Mouse (Mus musculus) cerebellum, adult 9-11 months (tissue): Measurements from ENCODE around the gene Rabac1.

Experiments
- DNase-seq: peaks from one replicate; pipeline ENCODE4 v3.0.0; 2022

The Rabac1 gene

DNA sequence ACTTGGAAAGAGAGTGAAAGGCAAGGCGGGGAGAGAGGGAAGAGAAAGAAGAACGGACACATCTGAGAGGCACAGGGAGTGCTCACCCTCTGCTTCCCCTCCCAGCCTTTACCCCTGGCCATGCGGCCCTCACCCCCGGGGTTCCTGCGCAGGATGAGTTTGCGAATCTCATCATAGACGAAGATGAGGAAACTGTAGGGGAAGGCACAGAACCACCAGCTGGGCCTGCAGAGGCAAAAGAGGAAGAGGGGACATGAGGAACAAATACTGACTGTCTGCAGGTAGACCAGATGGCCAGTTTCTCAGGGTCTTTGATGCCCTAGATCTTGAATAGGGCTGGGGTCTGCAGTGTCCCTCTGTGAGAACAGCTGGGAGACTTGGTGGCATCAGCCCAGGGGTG, 6.2 kb upstream of the Rabac1 start:
- DNase-seq, result no peak

DNA sequence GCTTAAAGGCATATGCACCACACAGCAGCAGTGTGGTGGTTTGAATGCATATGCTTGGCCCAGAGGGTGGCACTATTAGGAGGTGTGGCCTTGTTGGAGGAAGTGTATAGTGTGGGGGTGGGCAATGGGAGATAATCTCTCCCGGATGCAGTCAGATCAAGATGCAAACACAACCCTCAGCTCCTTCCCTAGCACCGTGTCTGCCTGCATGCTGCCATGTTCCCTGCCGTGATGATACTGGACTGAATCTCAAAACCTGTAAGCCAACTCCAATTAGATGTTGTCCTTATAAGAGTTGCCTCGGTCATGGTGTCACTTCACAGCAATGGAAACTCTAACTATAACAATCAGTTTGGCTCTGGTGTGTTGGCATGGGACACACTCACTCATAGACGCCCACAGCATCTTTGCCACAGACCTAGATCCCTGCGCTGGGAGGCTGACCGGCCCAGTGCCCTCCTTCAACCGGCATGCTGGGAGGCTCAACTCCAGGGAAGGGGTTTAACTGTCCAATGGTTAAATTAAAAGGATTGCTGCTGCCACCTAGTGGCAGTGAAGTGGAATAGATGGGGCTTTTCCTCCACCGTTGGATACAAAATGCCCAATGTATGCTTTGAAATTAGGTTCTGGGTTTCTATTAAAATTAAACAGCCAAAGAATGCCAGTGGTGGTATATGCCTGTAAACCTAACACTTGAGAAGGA, 2.5 kb upstream of the Rabac1 start:
- DNase-seq, result peak; percentile 67

DNA sequence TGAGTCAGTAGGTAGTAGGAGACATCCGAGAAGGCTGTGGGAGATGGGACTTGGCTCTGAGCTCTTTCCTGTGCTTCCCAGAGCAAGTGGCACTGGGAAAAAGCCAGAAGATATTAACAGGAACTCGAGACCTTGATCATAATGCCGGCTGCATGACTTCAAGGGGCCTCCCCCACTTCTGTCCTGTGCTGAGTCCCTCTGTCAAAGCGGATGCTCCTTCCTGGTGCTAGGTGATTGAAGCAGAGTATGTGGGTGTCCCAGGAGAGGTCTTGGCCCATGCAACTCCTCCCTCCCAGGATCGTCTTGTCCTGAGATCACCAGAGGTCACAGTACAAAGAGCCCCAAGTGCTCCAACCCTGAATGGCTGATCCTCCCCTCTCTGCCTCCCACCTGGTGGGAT, 1.3 kb upstream of the Rabac1 start:
- DNase-seq, result peak; percentile 70

DNA sequence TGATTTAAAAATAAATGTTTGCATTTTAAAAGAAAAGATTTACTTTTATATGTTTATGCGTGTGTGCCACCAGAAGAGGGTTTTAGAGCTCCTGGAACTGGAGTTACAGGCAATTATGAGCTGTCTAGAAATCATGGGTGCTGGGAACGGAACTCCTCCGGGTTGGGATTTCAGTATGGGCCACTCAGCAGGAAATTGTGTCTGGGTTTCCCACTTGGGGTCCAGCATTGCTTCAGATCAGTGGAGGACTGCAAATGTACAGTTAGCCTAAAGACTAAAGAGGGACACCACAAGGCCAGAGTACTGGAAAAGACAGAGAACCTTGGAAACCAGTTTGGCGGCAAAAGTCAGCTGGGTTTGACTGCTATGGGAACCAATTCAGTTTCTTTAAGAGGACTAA, 654 bp upstream of the Rabac1 start:
- peak; percentile 66 for DNase-seq

DNA sequence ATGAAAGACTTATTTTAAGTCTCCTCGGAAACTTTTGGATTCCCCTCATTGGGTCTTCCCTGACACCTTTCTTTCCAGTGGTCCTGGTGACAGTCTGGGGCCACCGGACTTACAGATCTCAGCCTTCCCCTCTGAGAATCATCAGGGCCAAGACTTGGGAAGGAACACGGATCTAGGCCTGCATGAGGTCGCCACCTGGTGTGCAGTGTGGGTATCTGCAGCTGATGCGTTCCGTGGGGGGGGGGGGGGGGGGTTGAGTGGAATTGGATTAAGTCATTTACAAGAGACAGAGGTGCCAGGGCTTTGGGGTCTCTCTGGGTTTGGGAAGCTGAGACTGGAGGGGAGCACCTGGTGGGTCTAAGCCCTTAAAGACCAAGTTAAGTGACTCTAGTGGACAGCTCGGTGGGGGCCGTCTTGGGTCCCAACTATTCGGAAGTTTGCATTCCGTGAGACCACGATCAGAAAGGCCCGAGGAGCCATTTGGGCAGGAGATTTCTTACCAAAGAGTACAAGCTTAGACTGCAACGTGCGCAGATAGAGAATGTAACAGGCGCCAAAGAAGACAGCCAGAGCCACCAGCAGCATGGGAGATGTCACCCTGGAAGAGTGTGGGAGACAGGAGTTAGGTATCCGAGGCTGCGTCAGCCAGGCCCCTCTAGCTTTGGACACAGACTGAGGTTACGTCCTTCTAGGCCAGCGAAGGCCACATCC, 1.1 kb downstream of the Rabac1 start:
- no peak for DNase-seq

DNA sequence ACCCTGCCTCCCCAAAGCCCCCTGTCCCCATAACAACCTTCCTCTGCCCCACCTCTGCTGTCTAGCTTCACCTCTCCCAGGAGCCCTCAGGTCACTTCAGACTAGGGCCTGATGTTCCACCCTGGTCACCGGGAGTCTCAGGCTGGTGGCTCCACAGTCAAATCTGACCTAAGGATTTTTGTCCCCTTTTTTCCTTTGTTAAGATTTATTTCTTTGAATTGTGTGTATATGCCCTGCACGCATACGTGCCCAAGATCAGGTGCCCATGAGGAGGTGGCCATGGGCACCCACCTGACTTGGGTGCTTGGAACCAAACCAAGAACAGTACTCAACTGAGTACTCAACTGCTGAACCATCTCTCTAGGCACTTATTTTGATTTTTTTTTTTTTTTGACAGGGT, 2.2 kb downstream of the Rabac1 start:
- DNase-seq, result peak; percentile 59

DNA sequence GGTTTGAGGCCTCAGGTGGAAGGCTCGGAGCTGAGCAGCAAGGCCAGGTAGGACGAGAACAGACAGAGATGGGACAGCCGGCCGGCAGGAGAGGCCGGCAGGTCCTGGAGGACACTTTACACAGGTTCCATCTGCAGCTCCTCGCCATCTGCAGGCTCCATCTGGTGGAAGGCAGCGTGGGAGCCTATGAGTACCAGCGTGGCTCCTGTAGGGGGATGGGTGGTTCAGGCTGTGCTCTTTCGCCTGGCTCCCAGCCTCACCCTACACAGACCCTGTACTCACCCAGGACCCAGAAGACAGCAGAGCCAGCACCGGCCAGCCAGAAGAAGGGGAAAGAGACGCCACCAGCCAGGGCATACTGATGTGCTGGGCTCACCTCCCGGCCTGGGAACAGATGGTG, 2.7 kb downstream of the Rabac1 start:
- DNase-seq, result peak; percentile 92

DNA sequence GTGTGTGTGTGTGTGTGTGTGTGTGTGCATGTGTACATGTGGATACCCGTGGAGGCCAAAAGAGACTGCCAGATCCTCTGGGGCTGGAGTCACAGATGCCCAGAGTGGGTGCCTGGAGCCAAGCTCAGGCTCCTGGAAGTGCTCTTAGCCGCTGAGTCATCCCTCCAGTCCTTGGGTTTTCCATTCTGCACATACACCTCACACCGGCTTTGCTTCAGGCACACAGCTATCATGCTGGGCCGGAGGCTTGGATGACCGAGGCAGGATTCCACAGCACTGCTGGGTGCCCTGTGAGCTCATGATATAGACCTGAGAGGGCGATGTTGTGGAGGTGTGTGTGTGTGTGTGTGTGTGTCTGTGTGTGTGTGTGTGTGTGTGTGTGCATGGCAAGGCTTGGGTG, 4.1 kb downstream of the Rabac1 start:
- peak; percentile 69 for DNase-seq

DNA sequence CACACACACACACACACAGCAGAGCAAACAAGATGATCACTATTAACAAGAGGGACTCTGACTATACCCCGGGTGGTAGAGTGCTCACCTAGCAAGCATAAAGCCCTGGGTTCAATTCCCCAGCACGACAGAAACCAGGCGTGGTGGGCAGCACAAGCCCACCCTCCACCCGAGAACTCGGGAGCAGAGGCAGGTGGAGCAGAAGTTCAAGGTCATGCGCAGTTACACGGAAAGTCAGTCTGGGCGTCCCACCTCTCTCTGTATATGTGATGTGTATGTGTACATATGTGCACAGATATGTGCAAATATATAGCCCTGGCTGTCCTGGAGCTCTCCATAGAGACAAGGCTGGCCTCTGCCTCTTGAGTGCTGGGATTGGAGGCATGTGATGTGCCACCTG, 4.6 kb downstream of the Rabac1 start:
- DNase-seq, result peak; percentile 59

DNA sequence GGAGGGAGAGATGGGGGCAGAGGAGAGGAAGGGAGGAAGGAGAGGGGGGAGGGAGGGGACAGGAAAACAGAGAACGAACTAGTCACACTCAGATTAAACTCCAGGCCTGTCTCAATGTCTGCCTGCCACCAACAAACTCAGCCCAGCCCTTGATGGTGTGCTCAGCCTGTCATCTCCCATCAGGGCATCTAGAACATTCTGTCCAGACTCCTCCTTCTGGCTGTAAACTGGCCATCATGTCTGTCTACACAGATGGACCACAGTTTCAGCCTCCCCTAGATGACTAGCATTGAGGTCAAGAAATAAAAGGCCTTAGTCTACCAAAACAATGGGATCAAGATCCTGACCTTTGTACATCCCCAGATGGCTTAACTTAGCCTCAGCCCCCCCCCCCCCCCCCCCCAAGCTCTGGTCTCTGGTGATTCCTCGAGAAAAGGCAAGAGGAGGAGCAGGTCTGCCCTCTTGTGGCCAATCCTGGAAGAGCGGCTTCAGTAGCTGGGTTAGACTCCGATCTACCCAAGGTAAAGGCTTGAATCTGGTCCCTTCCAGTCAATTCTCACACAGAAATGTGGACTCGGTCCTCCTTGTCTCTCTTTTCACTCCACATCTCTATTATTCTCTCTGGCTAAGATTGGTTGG, 7.5 kb downstream of the Rabac1 start:
- peak; percentile 87 for DNase-seq

DNA sequence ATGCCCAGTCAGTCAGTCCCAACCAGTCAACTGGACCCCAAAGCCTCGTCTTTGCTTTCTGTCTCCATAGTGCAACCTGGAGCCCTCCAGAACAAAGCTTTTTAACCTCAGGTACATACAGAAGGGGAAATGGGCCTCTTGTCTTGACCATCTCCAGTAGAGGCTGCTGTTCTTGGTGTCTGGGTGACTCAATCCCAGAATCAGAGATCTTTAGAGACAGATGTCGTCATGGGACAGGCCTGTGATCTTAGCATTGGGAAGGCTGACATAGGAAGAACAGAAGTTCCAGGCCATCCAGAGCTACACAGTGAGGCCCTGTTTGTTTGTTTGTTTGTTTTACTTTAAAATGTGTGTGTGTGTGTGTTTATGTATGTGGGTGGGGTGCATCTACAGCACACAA, 8.3 kb downstream of the Rabac1 start:
- DNase-seq, result no peak

DNA sequence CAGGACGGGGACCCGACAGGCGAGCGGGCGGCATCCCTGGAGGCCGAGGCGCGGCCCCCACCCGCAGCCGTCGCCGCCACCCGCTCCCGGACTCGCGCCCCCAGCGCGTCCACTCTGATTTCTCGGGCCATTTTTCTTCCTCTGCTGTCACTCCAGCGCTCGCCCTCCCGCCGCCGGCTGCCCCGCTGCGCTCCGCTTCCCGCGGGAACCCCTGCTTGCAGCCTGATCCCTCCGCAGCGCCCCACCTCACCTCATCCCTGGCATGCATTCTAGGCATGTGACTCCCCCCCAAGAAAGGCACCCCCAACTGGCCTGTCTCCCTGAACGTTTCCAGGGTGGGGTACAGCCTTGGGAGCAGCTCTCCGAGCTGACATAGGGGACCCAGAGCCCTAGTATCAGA, 17.3 kb downstream of the Rabac1 start:
- DNase-seq, result no peak

DNA sequence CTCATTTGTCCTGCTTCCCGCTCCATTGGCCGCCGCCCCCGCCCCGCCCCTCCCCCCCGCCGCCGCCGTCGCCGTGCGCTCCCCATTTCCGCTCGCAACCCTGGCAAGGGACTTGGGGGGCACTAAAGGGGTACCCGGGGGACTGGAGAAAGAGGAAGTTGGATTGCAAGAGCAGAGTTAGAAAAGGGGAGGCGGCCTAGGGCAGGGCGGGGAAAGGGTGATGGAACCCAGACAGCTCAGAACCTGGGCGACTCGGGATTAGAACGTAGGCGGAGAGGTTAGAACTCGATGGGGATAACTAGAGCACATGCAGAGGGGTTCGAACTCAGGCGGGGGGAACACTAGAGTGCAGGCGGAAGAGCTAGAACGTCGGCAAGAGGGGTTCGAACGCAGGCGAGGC, 18.1 kb downstream of the Rabac1 start:
- DNase-seq, result no peak

DNA sequence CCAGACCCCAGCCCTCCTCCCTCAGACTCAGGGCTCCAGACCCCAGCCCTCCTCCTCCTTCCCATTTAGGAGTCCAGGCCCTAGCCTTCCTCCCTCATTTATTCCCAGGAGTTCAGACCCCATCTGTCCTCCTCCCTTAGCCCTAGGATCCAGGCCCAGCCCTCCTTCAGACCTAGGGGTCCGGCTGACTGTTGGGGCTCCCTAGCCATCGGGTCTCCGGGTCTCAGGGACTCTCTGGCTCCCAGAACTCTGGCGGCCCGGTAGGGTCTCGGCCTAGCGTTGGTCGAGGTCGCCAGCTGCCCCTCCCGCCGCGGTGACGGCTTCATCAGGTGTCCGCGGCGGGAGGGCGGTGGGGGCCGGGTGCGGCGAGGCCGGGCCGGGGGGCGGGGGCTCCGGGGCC, 18.6 kb downstream of the Rabac1 start:
- no peak for DNase-seq

DNA sequence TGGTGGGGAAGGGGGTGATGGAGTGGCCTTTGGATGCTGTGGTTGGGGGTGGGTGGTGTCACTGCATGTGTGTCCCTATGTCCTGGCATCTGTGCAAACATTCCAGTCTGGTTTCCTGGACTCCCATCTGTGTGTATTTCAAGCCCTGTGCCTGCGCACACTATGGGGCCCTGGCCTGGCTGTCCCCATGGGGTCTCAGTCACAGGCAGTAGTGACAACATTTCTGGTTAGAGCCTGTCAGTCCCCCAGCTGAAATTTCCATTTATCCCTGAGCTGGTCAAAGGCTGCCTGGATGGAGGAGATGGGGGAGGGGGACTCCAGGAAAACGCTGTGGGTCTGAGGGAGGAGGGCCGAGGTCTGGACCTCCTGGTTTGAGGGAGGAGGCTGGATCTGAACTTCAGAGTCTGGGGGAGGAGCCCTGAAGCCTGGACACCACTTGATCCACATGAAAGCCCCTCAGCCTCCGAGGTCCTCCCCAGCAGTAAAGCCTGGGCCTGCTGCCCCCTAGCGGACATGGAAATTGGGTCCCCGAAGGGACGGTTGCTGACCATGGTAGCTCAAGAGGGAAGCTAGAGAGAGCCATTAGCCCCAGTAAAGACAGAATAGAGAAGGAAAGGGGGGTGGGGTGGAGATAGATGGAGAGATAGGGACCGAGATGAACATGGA, 22.5 kb downstream of the Rabac1 start:
- peak; percentile 64 for DNase-seq

DNA sequence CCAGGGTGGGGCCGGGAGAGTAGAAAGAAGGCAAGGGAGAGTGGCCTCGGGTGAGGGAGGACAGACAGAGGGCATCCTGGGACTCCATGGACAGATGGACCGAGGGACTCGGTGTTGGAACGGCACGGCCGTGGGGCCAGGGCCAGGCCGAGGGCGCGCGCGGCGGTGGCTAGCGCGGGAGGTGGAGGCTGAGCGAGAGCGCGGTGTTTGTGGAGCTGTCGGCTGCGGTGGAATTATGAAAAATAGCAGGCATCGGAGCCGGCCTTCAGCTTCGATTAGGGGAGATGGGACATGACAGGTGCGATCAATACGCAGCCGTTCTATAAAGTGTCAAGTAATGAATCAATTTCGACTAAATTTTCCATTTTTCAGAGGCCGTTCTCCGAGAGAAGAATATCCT, 23.8 kb downstream of the Rabac1 start:
- no peak for DNase-seq

DNA sequence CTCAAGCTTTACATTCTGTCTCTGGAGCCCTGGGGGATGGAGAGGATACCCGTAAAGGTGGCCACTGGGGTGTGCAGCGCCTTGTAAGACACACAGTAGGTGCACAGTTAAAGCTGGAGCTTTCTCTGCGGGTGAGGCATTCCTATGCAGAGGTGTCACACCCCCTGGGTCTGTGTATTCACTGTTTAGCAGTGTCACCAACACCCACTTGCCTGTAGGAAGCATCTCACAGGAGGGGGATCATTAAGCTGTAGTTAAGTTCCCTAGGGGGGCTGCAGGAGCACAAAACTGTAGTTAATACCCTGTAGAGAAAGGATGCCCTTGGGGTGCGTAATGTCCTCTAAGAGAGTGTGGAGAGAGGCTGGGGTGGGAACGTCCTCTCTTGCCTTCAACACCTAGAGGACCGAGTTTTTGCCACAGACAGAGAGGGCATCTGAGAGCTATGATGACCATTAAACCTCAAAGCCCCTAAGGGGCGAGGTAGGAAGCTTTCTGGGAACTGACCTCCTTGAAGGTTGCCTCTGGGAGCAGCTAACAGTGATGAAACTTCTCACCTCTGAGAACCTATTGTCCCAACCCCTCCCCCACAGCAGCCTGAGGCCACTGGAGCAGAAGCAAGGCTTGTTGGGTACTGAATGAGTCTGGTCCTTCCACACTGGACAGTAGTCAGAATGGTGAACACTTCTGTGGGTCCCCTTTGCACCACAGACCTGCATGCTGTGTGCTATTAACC, 25.1 kb downstream of the Rabac1 start:
- no peak for DNase-seq

DNA sequence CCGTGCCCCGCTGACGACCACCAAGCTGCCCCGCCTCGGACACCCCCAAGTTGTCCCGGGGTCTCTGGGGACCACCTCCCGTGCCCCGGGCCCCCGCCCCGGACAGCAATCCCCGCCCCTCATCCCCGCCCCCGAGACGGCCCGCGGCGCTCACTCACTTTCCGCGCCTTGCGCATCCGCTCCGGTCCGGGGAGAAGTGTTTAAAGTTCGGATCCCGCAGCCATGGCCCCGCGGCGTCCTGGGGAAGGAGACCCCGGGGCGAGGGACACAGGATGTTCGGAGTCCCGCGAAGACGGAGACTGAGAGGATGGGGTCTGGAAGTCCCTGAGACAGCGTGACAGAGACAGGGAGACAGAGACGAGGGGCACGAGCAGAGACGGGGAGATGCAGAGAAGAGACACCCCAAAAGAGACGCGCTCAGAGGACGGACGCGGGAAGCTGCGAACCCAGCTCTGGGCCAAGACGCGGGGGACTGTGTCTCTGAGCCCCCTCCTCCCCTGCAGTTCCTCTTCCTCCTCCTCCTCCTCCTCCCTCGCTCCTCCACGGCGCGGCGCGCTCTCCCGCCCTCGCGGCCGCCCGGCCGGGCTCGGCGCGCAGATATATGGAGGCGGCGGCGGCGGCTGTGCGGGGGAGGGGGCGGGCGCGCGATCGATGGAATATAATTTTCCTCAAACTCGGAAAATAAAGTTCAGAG, 28.1 kb downstream of the Rabac1 start, which contains the start of gene Gm4881:
Gm4881 (minus strand) TSS at position 238 of the 694 bp plus-strand sequence.
- no peak for DNase-seq

DNA sequence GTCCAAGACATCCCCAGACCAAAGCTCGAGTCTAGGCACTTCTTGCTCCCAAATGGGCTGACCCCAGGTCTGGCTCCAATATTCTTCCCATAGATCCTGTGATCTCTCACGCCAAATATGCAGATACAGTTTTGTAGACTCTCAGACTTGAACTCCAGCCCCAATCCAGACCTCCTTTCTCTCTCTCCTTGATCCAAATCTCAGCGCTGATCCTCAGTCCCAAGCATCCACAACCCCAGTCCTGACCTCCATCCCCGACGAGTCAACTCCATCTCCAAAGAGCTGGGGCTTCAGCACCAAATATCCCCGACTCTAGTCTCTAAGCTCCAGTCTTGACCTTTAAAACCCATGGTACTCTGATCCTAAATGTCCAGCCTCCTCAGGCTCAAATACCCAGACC, 28.9 kb downstream of the Rabac1 start:
- DNase-seq, result no peak

DNA sequence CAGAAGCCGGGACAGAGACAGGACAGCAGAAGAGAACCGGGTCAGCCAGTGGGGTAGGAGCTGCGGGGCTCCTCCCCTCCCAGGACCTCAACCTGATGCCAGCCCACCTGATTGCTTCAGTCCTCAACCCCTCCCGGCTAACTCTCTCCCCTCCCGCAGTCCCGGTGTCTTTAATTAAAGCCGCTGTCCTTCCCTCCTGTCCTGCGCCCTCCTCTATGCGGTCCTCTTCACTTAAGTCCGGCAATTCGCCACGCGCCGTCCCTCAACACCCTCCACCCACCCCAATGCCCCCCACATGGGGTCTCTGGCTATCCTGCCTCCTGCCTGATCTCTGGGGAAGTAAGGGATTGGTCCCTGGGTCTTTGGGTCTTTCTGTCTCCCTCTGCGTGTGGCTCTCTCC, 40.9 kb downstream of the Rabac1 start:
- DNase-seq, result no peak

DNA sequence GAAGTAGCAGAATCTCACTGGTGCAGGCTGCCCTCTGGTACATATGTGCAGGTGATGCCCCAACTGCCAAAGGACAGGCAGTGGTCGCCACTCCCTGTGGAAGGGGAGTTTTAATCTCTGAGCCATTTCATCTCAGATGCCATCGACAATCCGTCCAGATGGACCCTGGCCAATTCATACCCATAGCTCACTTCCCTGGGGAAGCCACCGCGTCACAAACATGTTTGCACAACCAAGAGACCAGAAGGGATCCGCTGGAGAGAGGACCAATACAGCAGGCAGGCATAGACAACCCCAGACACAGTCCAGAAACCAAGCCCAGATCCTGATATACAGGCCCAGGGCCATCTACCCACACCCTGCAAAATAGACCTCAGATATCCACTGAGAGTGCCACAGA, 42.1 kb downstream of the Rabac1 start:
- no peak for DNase-seq
